Mouse (Mus musculus): ENCODE measurements around the gene Dnaic2. TPM values are rescaled to one million over a fixed set of nuclear protein-coding genes. Genes with fewer than 3 reads are reported as not detected.

The Dnaic2 gene
- polyA plus RNA-seq, 1 experiment from 2014 or later: 0.29 TPM

DNA sequence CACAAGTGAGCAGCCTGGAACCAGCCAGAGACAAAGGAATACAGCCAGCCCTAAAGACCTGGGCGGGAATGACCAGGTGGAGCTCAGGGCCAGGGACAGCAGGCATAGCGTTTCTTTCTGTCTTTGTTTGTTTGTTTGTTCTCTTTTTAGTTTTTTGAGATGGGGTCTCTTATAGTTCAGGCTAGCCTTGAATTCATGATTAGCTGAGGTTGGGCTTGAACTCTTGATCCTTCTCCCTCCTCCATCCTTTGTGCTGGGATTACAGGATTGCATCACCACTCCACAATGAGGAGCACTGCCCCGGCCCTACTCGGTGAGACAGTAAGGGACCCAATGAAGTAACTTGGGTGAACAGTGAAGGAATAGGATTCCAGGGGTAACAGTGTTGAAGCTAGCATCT lies 67.5 kb downstream of the Dnaic2 start:
- Histone ChIP-seq H3K27ac (no peak overlapping the region), H3K27me3 (replicated peaks) (peaks cover 47% of the 10 kb centered on the region), H3K4me1 (replicated peaks) (peaks cover 25% of the 10 kb centered on the region), H3K4me2 (replicated peaks) (no peak overlapping the region), H3K36me3 (no peaks in the 10 kb centered on the region), H3K9ac (no peak overlapping the region), H3K9me3 (no peaks in the 10 kb centered on the region), H3K4me3 (replicated peaks) (no peak overlapping the region)
- 66% methylated on average over 4 of the region's 4 CpGs for WGBS
- ATAC-seq: no peak

- H3K4me3 ChIP-seq (replicated peaks): peak overlapping the region; percentile 32
- 3% methylated on average over 7 of the region's 7 CpGs for WGBS
- H3K4me2 ChIP-seq (replicated peaks): peak overlapping the region; percentile 72
- H3K36me3 ChIP-seq: no peaks in the 10 kb centered on the region
- H3K27me3 ChIP-seq (replicated peaks): peaks cover 41% of the 10 kb centered on the region
- no peak overlapping the region for H3K9ac ChIP-seq
- no peak overlapping the region for H3K27ac ChIP-seq
- H3K9me3 ChIP-seq: no peaks in the 10 kb centered on the region
- peaks cover 25% of the 10 kb centered on the region for H3K4me1 ChIP-seq (replicated peaks)
- peak; percentile 78 for ATAC-seq
These were observed 68.1 kb downstream of the Dnaic2 start for GRCm38 (mm10) chr11:114795231-114795746.

DNA sequence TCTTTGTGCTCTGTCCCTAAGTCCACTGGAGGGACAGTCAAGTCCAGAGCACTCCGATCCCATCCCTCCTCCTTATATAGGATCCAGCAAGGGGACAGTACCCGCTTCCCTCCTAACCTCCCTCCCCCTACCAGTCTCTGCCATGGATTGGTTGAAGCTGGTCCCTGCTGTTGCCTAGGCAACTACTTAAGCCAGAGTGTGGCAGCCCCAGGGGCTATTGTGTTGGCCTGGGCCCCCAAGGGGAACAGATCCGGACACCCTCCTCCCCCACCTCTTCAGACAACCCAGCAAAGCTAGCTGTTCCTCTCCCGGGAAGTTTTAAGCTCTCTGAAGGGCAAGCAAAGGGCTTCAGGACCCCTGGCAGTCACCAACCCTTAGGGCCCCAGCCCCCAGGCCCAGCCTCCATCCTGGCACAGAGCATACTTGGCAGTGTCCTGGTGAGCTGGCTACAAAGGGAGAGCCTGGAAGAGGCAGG lies 68.7 kb downstream of the Dnaic2 start, which contains the start of gene Btbd17:
Gene Btbd17, minus strand, starts transcription at position 98 of the 475 bp plus-strand sequence.
- peak within 1 kb of the TSS; percentile 32 for H3K4me3 ChIP-seq (replicated peaks)
- H3K36me3 ChIP-seq: no peaks in the 10 kb centered on the region
- no peak within 1 kb of the TSS for H3K9ac ChIP-seq
- peaks cover 25% of the 10 kb centered on the region for H3K4me1 ChIP-seq (replicated peaks)
- H3K9me3 ChIP-seq: no peaks in the 10 kb centered on the region
- H3K4me2 ChIP-seq (replicated peaks): peak within 1 kb of the TSS; percentile 72
- no peak within 1 kb of the TSS for H3K27ac ChIP-seq
- ATAC-seq: 0 out of 2 replicates have a peak, but pooled peaks have one; percentile 19
- H3K27me3 ChIP-seq (replicated peaks): peaks cover 35% of the 10 kb centered on the region
- WGBS: 11% methylated on average over 4 of the region's 4 CpGs

DNA sequence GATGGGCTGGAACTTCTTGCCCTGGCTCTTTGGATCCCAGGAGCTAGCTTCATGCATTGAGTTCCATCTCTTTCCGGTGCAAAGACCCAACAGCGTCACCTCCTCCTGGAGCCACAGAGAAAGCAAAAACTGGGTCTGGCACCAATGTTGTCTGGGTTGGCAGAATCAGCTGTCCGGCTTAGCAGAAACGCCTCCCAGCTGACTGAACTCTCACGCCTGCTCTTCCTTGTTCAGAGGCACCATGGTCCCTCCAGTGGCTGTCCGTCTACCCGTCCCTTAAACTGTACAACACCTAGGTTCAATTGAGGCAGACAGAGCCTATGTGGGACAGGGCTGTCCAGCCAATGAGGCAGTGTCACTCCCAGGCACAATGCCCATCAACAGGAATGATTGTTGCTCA lies 70.0 kb downstream of the Dnaic2 start:
- Histone ChIP-seq H3K27me3 (replicated peaks) (peaks cover 22% of the 10 kb centered on the region), H3K36me3 (no peaks in the 10 kb centered on the region), H3K27ac (no peak overlapping the region), H3K4me3 (replicated peaks) (no peak overlapping the region), H3K9ac (no peak overlapping the region), H3K4me1 (replicated peaks) (peaks cover 16% of the 10 kb centered on the region), H3K4me2 (replicated peaks) (no peak overlapping the region), H3K9me3 (no peaks in the 10 kb centered on the region)
- ATAC-seq: no peak
- 91% methylated on average over 7 of the region's 7 CpGs for WGBS

GRCm38 (mm10) chr11:114797981-114798380 lies 70.8 kb downstream of the Dnaic2 start:
- Histone ChIP-seq H3K9me3 (no peaks in the 10 kb centered on the region), H3K36me3 (no peaks in the 10 kb centered on the region), H3K27me3 (replicated peaks) (peaks cover 14% of the 10 kb centered on the region), H3K4me2 (replicated peaks) (no peak overlapping the region), H3K9ac (no peak overlapping the region), H3K4me1 (replicated peaks) (peaks cover 20% of the 10 kb centered on the region; the same call in 1 of the 2 replicates), H3K4me3 (replicated peaks) (no peak overlapping the region), H3K27ac (no peak overlapping the region)
- ATAC-seq: no peak
- WGBS: 79% methylated on average over 3 of the region's 3 CpGs

DNA sequence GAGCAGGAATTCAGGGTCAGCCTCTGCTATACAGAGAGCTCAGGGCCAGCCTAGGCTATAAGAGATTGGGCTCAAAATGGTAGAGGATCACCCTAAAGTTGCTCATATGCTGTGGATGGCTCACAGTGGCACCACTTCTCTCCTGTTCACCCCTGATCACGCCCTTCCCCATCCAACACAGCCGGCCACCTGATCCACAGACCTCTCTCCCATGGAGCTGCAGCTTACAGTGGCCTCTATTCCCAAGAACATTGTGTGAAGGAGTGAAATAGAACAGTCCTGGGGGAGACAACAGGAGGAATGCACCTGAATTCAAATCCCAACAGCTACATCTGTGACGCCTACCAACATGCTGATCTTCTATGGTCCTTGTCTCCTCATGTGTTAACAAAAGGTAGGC lies 71.4 kb downstream of the Dnaic2 start, which contains the start of gene Gpr142:
Gene Gpr142, plus strand, starts transcription at position 301 of the 400 bp plus-strand sequence.
- no peaks in the 10 kb centered on the region for H3K9me3 ChIP-seq
- H3K4me2 ChIP-seq (replicated peaks): no peak within 1 kb of the TSS
- H3K36me3 ChIP-seq: no peaks in the 10 kb centered on the region
- H3K27ac ChIP-seq: no peak within 1 kb of the TSS
- H3K4me3 ChIP-seq (replicated peaks): no peak within 1 kb of the TSS
- no peak for ATAC-seq
- 92% methylated on average over 3 of the region's 3 CpGs for WGBS
- no peak within 1 kb of the TSS for H3K9ac ChIP-seq
- H3K4me1 ChIP-seq (replicated peaks): peaks cover 23% of the 10 kb centered on the region; the same call in 1 of the 2 replicates
- peaks cover 8% of the 10 kb centered on the region for H3K27me3 ChIP-seq (replicated peaks)

- no peak for ATAC-seq
- Histone ChIP-seq H3K27ac (no peak overlapping the region), H3K4me1 (replicated peaks) (peaks cover 10% of the 10 kb centered on the region; the same call in 1 of the 2 replicates), H3K4me3 (replicated peaks) (no peak overlapping the region), H3K9me3 (no peaks in the 10 kb centered on the region), H3K4me2 (replicated peaks) (no peak overlapping the region), H3K27me3 (replicated peaks) (0 out of 2 replicates have a peak, but pooled peaks cover 2% of the 10 kb centered on the region), H3K36me3 (no peaks in the 10 kb centered on the region), H3K9ac (no peak overlapping the region)
- WGBS: 81% methylated on average over 1 of the region's 1 CpGs
These were observed 74.7 kb downstream of the Dnaic2 start for GRCm38 (mm10) chr11:114801906-114802305.

- Histone ChIP-seq H3K9ac (no peak overlapping the region), H3K36me3 (no peaks in the 10 kb centered on the region), H3K27ac (no peak overlapping the region), H3K4me2 (replicated peaks) (no peak overlapping the region), H3K4me3 (replicated peaks) (no peak overlapping the region), H3K4me1 (replicated peaks) (peaks cover 13% of the 10 kb centered on the region; the same call in 1 of the 2 replicates), H3K9me3 (no peaks in the 10 kb centered on the region), H3K27me3 (replicated peaks) (no peaks in the 10 kb centered on the region)
- peak; percentile 47 for ATAC-seq
- 50% methylated on average over 15 of the region's 15 CpGs for WGBS
These were observed 75.5 kb downstream of the Dnaic2 start for GRCm38 (mm10) chr11:114802540-114803267.

- Histone ChIP-seq H3K9me3 (no peaks in the 10 kb centered on the region), H3K36me3 (no peaks in the 10 kb centered on the region), H3K27me3 (replicated peaks) (no peaks in the 10 kb centered on the region), H3K9ac (no peak overlapping the region), H3K4me2 (replicated peaks) (no peak overlapping the region), H3K27ac (no peak overlapping the region), H3K4me1 (replicated peaks) (peaks cover 15% of the 10 kb centered on the region; the same call in 1 of the 2 replicates), H3K4me3 (replicated peaks) (no peak overlapping the region)
- no peak for ATAC-seq
- WGBS: 70% methylated on average over 8 of the region's 8 CpGs
These were observed 76.8 kb downstream of the Dnaic2 start for GRCm38 (mm10) chr11:114803990-114804389.

GRCm38 (mm10) chr11:114807025-114807424 lies 79.8 kb downstream of the Dnaic2 start:
- H3K4me1 ChIP-seq (replicated peaks): peaks cover 15% of the 10 kb centered on the region; the same call in 1 of the 2 replicates
- no peaks in the 10 kb centered on the region for H3K36me3 ChIP-seq
- H3K27me3 ChIP-seq (replicated peaks): no peaks in the 10 kb centered on the region
- WGBS: 72% methylated on average over 2 of the region's 2 CpGs
- no peaks in the 10 kb centered on the region for H3K9me3 ChIP-seq
- no peak for ATAC-seq
- H3K27ac ChIP-seq: no peak overlapping the region
- no peak overlapping the region for H3K4me2 ChIP-seq (replicated peaks)
- H3K9ac ChIP-seq: no peak overlapping the region
- H3K4me3 ChIP-seq (replicated peaks): no peak overlapping the region
